Mouse (Mus musculus): ENCODE measurements at regions not wholly inside any gene's neighbourhood (a gene's known extent, or its start where the extent isn't known, plus 50 kb on each side); places are given as distances from the start of the nearest gene placed in this dataset.

- no peak for DNase-seq (ENCODE audit: low spot score in 2 of 2)
Observed at GRCm38 (mm10) chr8:24287861-24288260, 437.8 kb downstream of the Adam3 start.

GRCm38 (mm10) chr8:24284966-24285365 lies 440.7 kb downstream of the Adam3 start:
- DNase-seq (ENCODE audit: low spot score in 2 of 2) = no peak

- DNase-seq (ENCODE audit: low spot score in 2 of 2) = no peak
Observed at GRCm38 (mm10) chr8:24283901-24284405, 441.7 kb downstream of the Adam3 start.

GRCm38 (mm10) chr8:24280296-24280695 lies 445.4 kb downstream of the Adam3 start:
- no peak for DNase-seq (ENCODE audit: low spot score in 2 of 2)

- DNase-seq (ENCODE audit: low spot score in 2 of 2) = no peak
Observed at GRCm38 (mm10) chr8:24278391-24278790, 447.3 kb downstream of the Adam3 start.

GRCm38 (mm10) chr8:24261359-24261758 lies 464.3 kb downstream of the Adam3 start:
- no peak for DNase-seq (ENCODE audit: low spot score in 2 of 2)

GRCm38 (mm10) chr8:24258622-24259021 lies 467.0 kb downstream of the Adam3 start:
- DNase-seq (ENCODE audit: low spot score in 2 of 2) = no peak

- DNase-seq (ENCODE audit: low spot score in 2 of 2) = no peak
Observed at GRCm38 (mm10) chr8:24242211-24242610, 483.4 kb downstream of the Adam3 start.

- DNase-seq (ENCODE audit: low spot score in 2 of 2) = no peak
Observed at GRCm38 (mm10) chr8:24240211-24240983, 485.3 kb downstream of the Adam3 start.

- DNase-seq (ENCODE audit: low spot score in 2 of 2) = no peak
Observed at GRCm38 (mm10) chr8:24234981-24235380, 490.7 kb downstream of the Adam3 start.

- no peak for DNase-seq (ENCODE audit: low spot score in 2 of 2)
Observed at GRCm38 (mm10) chr8:24228148-24228547, 497.5 kb downstream of the Adam3 start.

GRCm38 (mm10) chr8:24227331-24228072 lies 498.1 kb downstream of the Adam3 start:
- DNase-seq (ENCODE audit: low spot score in 2 of 2) = no peak

GRCm38 (mm10) chr8:24220222-24220621 lies 505.4 kb downstream of the Adam3 start:
- DNase-seq (ENCODE audit: low spot score in 2 of 2) = no peak

- DNase-seq (ENCODE audit: low spot score in 2 of 2) = no peak
Observed at GRCm38 (mm10) chr8:24216655-24217054, 509.0 kb downstream of the Adam3 start.

GRCm38 (mm10) chr8:24215510-24216138 lies 510.0 kb downstream of the Adam3 start:
- DNase-seq (ENCODE audit: low spot score in 2 of 2) = no peak

- no peak for DNase-seq (ENCODE audit: low spot score in 2 of 2)
Observed at GRCm38 (mm10) chr8:24214315-24214714, 511.3 kb downstream of the Adam3 start.

GRCm38 (mm10) chr8:24212216-24213200 lies 513.1 kb downstream of the Adam3 start:
- no peak for DNase-seq (ENCODE audit: low spot score in 2 of 2)

- no peak for DNase-seq (ENCODE audit: low spot score in 2 of 2)
Observed at GRCm38 (mm10) chr8:24211091-24211490, 514.6 kb downstream of the Adam3 start.
